Mouse (Mus musculus) embryonic facial prominence, embryonic 10.5 days (tissue): ENCODE results near the gene Nln. TPM values are rescaled to one million over a fixed set of nuclear protein-coding genes. Genes with fewer than 3 reads are reported as not detected.

Source experiments
- DNase-seq: peaks from one replicate; pipeline ENCODE4 v3.0.0-alpha.2; 2017; ENCODE audit warnings: low spot score
- H3K27ac ChIP-seq: fragments of 300-500 bp; sonication (generic); replicated peaks from 2 replicates; pipeline ENCODE4 v1.5.1; 2016; ENCODE audit warnings: mild to moderate bottlenecking
- H3K27me3 ChIP-seq: fragments of 300-500 bp; sonication (generic); replicated peaks from 2 replicates; pipeline ENCODE4 v1.6.1; 2016; ENCODE audit warnings: low read depth, mild to moderate bottlenecking; ENCODE audit not compliant: poor library complexity, severe bottlenecking
- H3K36me3 ChIP-seq: fragments of 300-500 bp; sonication (generic); replicated peaks from 2 replicates; pipeline ENCODE4 v1.6.1; 2016; ENCODE audit warnings: mild to moderate bottlenecking, moderate library complexity
- H3K4me1 ChIP-seq: fragments of 300-500 bp; sonication (generic); 2 replicates; pipeline ENCODE4 v1.6.1; 2016
- H3K4me3 ChIP-seq: fragments of 300-500 bp; sonication (generic); 2 replicates; pipeline ENCODE4 v1.5.1; 2016; ENCODE audit warnings: mild to moderate bottlenecking, moderate library complexity
- H3K9me3 ChIP-seq: fragments of 300-500 bp; sonication (generic); 2 replicates; pipeline ENCODE4 v1.6.1; 2016; ENCODE audit warnings: mild to moderate bottlenecking
- WGBS: fragments of 180-500 bp; shearing (Covaris S2); methylation state at CpG from one replicate; pipeline ENCODE4 v1.1.7; 2016; 5-methylcytosine and 5-hydroxymethylcytosine counted together
- polyA plus RNA-seq: library from polyadenylated mRNA; unstranded; fragments of >200 nt; fragmentation: Nextera tagmentation; extraction: Ambion mirVana; gene quantifications from 2 replicates; pipeline ENCODE4 v1.2.1, GENCODE M21; 2016

Gene Nln
- polyA plus RNA-seq, 1 experiment from 2014 or later, result 20.2 TPM

DNA sequence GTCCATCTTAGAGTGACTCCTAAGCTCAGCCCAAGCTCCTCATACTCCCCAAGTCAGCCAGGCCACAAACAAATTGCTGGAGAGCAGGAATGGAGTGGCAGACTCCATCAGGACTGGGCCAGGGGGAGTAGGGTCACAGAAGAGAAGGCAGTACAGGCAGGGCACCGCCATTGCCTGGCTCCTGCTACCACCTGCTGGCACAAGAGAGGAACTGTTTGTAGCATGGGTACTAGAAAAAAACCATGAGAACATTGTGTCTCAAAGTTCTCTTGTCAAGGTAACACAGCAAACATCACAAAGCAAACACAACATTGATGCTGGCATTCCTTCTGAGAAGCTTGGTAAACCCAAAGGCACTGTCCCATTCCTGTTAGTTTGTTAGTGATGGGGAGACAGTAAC, 20.0 kb downstream of the Nln start:
- H3K4me3 ChIP-seq, result no peak overlapping the region
- H3K4me1 ChIP-seq, result no peaks in the 10 kb centered on the region
- no peaks in the 10 kb centered on the region for H3K27me3 ChIP-seq
- DNase-seq, result peak; percentile 50
- H3K27ac ChIP-seq, result no peak overlapping the region
- H3K9me3 ChIP-seq, result no peaks in the 10 kb centered on the region
- no peaks in the 10 kb centered on the region; the same call in 1 of the 2 replicates for H3K36me3 ChIP-seq
- WGBS, result 32% methylated on average over 1 of the region's 1 CpGs

GRCm38 (mm10) chr13:104084600-104084999, 24.8 kb downstream of the Nln start:
- Histone ChIP-seq H3K9me3 (no peaks in the 10 kb centered on the region), H3K36me3 (no peaks in the 10 kb centered on the region), H3K27me3 (no peaks in the 10 kb centered on the region), H3K27ac (no peak overlapping the region), H3K4me1 (peaks cover 2% of the 10 kb centered on the region; the same call in 1 of the 2 replicates), H3K4me3 (no peak overlapping the region)
- 83% methylated on average over 2 of the region's 2 CpGs for WGBS
- no peak for DNase-seq

DNA sequence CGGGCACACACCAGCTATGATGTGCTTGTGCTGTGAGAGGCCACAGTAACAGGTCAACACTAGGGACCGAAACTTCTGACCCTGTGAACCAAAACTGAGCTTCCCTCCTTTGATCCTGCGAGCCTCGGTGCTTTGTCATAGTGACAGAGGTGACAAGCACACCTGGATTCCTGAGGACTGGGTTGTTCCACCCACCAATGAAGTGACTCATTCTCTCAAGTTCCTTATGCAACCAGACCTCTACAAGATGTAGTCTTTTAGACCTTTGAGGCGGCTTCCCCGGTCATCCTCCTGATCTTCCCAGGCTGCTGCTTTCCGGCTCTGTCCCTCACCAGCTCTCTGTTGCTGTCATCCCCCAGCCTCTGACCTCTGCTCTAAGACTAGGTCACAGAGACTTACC, 26.9 kb downstream of the Nln start:
- Histone ChIP-seq H3K27ac (no peak overlapping the region), H3K27me3 (no peaks in the 10 kb centered on the region), H3K9me3 (no peaks in the 10 kb centered on the region), H3K36me3 (peaks cover 3% of the 10 kb centered on the region; the same call in 1 of the 2 replicates), H3K4me1 (peaks cover 8% of the 10 kb centered on the region), H3K4me3 (no peak overlapping the region)
- WGBS, result 91% methylated on average over 7 of the region's 7 CpGs
- DNase-seq, result no peak

GRCm38 (mm10) chr13:104076993-104077392, 32.4 kb downstream of the Nln start:
- Histone ChIP-seq H3K36me3 (peaks cover 10% of the 10 kb centered on the region; the same call in 1 of the 2 replicates), H3K27me3 (no peaks in the 10 kb centered on the region), H3K4me3 (no peak overlapping the region), H3K4me1 (peaks cover 8% of the 10 kb centered on the region), H3K27ac (no peak overlapping the region), H3K9me3 (no peaks in the 10 kb centered on the region)
- WGBS, result 90% methylated on average over 6 of the region's 6 CpGs
- DNase-seq, result no peak

GRCm38 (mm10) chr13:104074731-104075130, 34.7 kb downstream of the Nln start:
- Histone ChIP-seq H3K9me3 (no peaks in the 10 kb centered on the region), H3K27ac (no peak overlapping the region), H3K4me3 (no peak overlapping the region), H3K27me3 (no peaks in the 10 kb centered on the region), H3K36me3 (peaks cover 19% of the 10 kb centered on the region; the same call in 1 of the 2 replicates), H3K4me1 (peaks cover 5% of the 10 kb centered on the region)
- 82% methylated on average over 10 of the region's 10 CpGs for WGBS
- no peak for DNase-seq

GRCm38 (mm10) chr13:104074230-104074629, 35.2 kb downstream of the Nln start:
- Histone ChIP-seq H3K4me3 (no peak overlapping the region), H3K9me3 (no peaks in the 10 kb centered on the region), H3K36me3 (peaks cover 20% of the 10 kb centered on the region; the same call in 1 of the 2 replicates), H3K27ac (no peak overlapping the region), H3K27me3 (no peaks in the 10 kb centered on the region), H3K4me1 (peaks cover 2% of the 10 kb centered on the region)
- 94% methylated on average over 8 of the region's 8 CpGs for WGBS
- no peak for DNase-seq

GRCm38 (mm10) chr13:104072351-104072750, 37.1 kb downstream of the Nln start:
- 93% methylated on average over 9 of the region's 9 CpGs for WGBS
- no peak for DNase-seq

GRCm38 (mm10) chr13:104070703-104071102, 38.7 kb downstream of the Nln start:
- no peak overlapping the region for H3K4me3 ChIP-seq
- no peak for DNase-seq
- H3K27me3 ChIP-seq, result no peaks in the 10 kb centered on the region
- WGBS, result 81% methylated on average over 3 of the region's 3 CpGs
- H3K27ac ChIP-seq, result no peak overlapping the region
- no peaks in the 10 kb centered on the region for H3K9me3 ChIP-seq
- peaks cover 23% of the 10 kb centered on the region; the same call in 1 of the 2 replicates for H3K36me3 ChIP-seq
- H3K4me1 ChIP-seq, result peaks cover 6% of the 10 kb centered on the region; the same call in 1 of the 2 replicates

More at GRCm38 (mm10) chr13:104072351-104072750, 37.1 kb downstream of the Nln start:
- no peak overlapping the region for H3K4me3 ChIP-seq
- H3K4me1 ChIP-seq, result no peaks in the 10 kb centered on the region
- no peaks in the 10 kb centered on the region for H3K27me3 ChIP-seq
- H3K36me3 ChIP-seq, result peaks cover 23% of the 10 kb centered on the region; the same call in 1 of the 2 replicates
- H3K9me3 ChIP-seq, result no peaks in the 10 kb centered on the region
- H3K27ac ChIP-seq, result no peak overlapping the region

DNA sequence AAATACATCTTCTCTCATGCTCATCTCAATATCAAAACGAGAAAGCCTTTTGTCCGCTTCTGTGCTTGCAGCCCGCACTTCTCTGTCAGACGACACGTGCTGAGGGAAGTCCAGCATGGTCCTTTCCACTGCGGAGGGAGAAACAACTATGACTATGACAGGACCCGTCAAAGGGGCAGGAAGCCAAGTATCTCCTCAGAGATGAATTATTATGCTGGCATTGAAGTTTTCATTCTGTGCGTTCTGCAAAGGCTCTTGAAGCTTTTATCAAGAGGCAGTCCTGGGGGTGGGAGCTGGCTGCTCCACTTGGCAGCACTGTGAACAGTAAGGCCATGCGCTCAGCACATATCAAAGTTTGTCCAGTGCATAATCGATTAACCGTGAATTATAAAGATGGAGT, 40.2 kb downstream of the Nln start:
- H3K27ac ChIP-seq, result no peak overlapping the region
- no peak for DNase-seq
- no peaks in the 10 kb centered on the region for H3K27me3 ChIP-seq
- H3K9me3 ChIP-seq, result no peaks in the 10 kb centered on the region
- H3K36me3 ChIP-seq, result peaks cover 30% of the 10 kb centered on the region; the same call in 1 of the 2 replicates
- H3K4me1 ChIP-seq, result peaks cover 7% of the 10 kb centered on the region; the same call in 1 of the 2 replicates
- no peak overlapping the region for H3K4me3 ChIP-seq
- 92% methylated on average over 11 of the region's 11 CpGs for WGBS

DNA sequence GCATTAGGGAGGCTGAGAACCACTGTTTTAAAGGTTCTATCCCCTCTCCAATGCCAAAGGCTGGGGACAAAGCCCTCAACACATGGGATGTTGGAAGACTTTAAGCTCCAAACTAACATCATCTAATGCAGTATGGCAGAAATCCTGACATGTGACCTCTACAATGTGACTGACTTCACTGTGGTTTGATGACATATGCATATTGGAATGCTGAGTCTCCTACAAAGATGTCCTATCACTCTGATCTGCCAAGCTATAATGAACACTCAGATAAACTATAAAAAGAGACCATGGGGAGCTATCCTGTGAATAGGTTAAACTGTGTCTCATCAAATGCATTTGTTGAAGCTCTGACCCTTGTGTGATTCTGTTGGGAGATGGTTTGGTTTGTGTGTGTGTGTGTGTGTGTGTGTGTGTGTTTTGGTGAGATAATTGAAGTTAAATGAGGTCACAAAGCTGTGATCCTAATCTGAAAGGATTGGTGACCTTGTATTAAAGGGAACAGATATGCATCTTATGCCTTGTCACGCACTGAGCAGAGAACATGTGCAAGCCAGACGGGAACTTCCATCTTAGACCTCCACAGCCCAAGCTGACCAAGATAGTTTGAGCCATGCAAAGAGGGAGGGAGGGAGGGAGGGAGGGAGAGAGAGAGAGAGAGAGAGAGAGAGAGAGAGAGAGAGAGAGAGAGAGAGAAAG, 43.6 kb downstream of the Nln start:
- no peak overlapping the region for H3K4me3 ChIP-seq
- WGBS, result 69% methylated on average over 2 of the region's 2 CpGs
- DNase-seq, result no peak
- H3K27ac ChIP-seq, result no peak overlapping the region
- H3K27me3 ChIP-seq, result no peaks in the 10 kb centered on the region
- peaks cover 28% of the 10 kb centered on the region for H3K4me1 ChIP-seq
- H3K9me3 ChIP-seq, result no peaks in the 10 kb centered on the region
- H3K36me3 ChIP-seq, result peaks cover 18% of the 10 kb centered on the region; the same call in 1 of the 2 replicates

GRCm38 (mm10) chr13:104063061-104063460, 46.4 kb downstream of the Nln start:
- DNase-seq, result peak; percentile 35
- WGBS, result 61% methylated on average over 9 of the region's 9 CpGs
- H3K27me3 ChIP-seq, result no peaks in the 10 kb centered on the region
- no peaks in the 10 kb centered on the region for H3K9me3 ChIP-seq
- no peak overlapping the region for H3K4me3 ChIP-seq
- H3K4me1 ChIP-seq, result peaks cover 28% of the 10 kb centered on the region
- H3K36me3 ChIP-seq, result peaks cover 23% of the 10 kb centered on the region
- H3K27ac ChIP-seq, result peak overlapping the region; percentile 42; the same call in 1 of the 2 replicates

GRCm38 (mm10) chr13:104061975-104062750, 47.3 kb downstream of the Nln start:
- H3K36me3 ChIP-seq, result peaks cover 30% of the 10 kb centered on the region
- WGBS, result 49% methylated on average over 2 of the region's 2 CpGs
- peak; percentile 29 for DNase-seq

More at GRCm38 (mm10) chr13:104061975-104062750, 47.3 kb downstream of the Nln start:
- Histone ChIP-seq H3K27ac (peak overlapping the region; percentile 31; the same call in 1 of the 2 replicates), H3K4me1 (peaks cover 28% of the 10 kb centered on the region), H3K27me3 (no peaks in the 10 kb centered on the region), H3K9me3 (no peaks in the 10 kb centered on the region), H3K4me3 (no peak overlapping the region)
